Mouse (Mus musculus) thymus, postnatal 4 days (tissue): ENCODE measurements around the gene Olfr325.
"Not testable (repeated sequence)": the region's sequence is repeated elsewhere in the genome, so short reads cannot be mapped to it uniquely, and the experiment has no call there.

Experiments used
- DNase-seq: peaks from one replicate; pipeline ENCODE4 v3.0.0; 2021

The Olfr325 gene

GRCm38 (mm10) chr11:58577430-58577829 lies at the start of gene Olfr325:
Gene Olfr325, plus strand, starts transcription at chr11:58577730.
- DNase-seq, result no peak

- DNase-seq, result not testable (repeated sequence)
Observed at GRCm38 (mm10) chr11:58534736-58535135, 42.8 kb upstream of the Olfr325 start, which contains the start of gene Olfr330. Gene Olfr330, minus strand, starts transcription at chr11:58534836.

GRCm38 (mm10) chr11:58546322-58546721 lies 31.2 kb upstream of the Olfr325 start, which contains the start of gene Olfr329-ps:
Gene Olfr329-ps, minus strand, starts transcription at chr11:58546422.
- DNase-seq, result no peak

- no peak for DNase-seq
Observed at GRCm38 (mm10) chr11:58555536-58555935, 22.0 kb upstream of the Olfr325 start, which contains the start of gene Olfr328. Gene Olfr328, minus strand, starts transcription at chr11:58555636.

GRCm38 (mm10) chr11:58570405-58570804 lies 7.1 kb upstream of the Olfr325 start, which contains the start of gene Olfr224:
Gene Olfr224, minus strand, starts transcription at chr11:58570553.
- no peak for DNase-seq

GRCm38 (mm10) chr11:58578636-58579035 lies 1.1 kb downstream of the Olfr325 start:
- DNase-seq, result no peak

GRCm38 (mm10) chr11:58587898-58588348 lies 10.4 kb downstream of the Olfr325 start:
- DNase-seq, result peak; percentile 75

GRCm38 (mm10) chr11:58588620-58589250 lies 11.2 kb downstream of the Olfr325 start:
- no peak for DNase-seq

GRCm38 (mm10) chr11:58594814-58595213 lies 17.3 kb downstream of the Olfr325 start, which contains the start of gene Olfr324:
Gene Olfr324, plus strand, starts transcription at chr11:58595114.
- no peak for DNase-seq

GRCm38 (mm10) chr11:58597837-58598236 lies 20.3 kb downstream of the Olfr325 start:
- no peak for DNase-seq

- DNase-seq, result no peak
Observed at GRCm38 (mm10) chr11:58602062-58602461, 24.5 kb downstream of the Olfr325 start.

GRCm38 (mm10) chr11:58602800-58603560 lies 25.4 kb downstream of the Olfr325 start:
- DNase-seq, result no peak

- DNase-seq, result no peak
Observed at GRCm38 (mm10) chr11:58604688-58605087, 27.2 kb downstream of the Olfr325 start.

- DNase-seq, result no peak
Observed at GRCm38 (mm10) chr11:58605228-58605627, 27.7 kb downstream of the Olfr325 start.

- no peak for DNase-seq
Observed at GRCm38 (mm10) chr11:58606177-58606919, 28.8 kb downstream of the Olfr325 start.

- no peak for DNase-seq
Observed at GRCm38 (mm10) chr11:58607030-58607429, 29.5 kb downstream of the Olfr325 start.

- DNase-seq, result no peak
Observed at GRCm38 (mm10) chr11:58613359-58613758, 35.8 kb downstream of the Olfr325 start.

- DNase-seq, result no peak
Observed at GRCm38 (mm10) chr11:58614526-58614925, 37.0 kb downstream of the Olfr325 start.

GRCm38 (mm10) chr11:58615975-58616374 lies 38.4 kb downstream of the Olfr325 start, which contains the start of gene 2210407C18Rik:
Gene 2210407C18Rik, minus strand, starts transcription at chr11:58616075.
- DNase-seq, result no peak

- no peak for DNase-seq
Observed at GRCm38 (mm10) chr11:58618369-58618768, 40.8 kb downstream of the Olfr325 start.

- DNase-seq, result no peak
Observed at GRCm38 (mm10) chr11:58618793-58619192, 41.3 kb downstream of the Olfr325 start.

- DNase-seq, result no peak
Observed at GRCm38 (mm10) chr11:58626146-58626545, 48.6 kb downstream of the Olfr325 start.

GRCm38 (mm10) chr11:58630401-58630800 lies 52.9 kb downstream of the Olfr325 start, which contains the start of gene Olfr323:
Gene Olfr323, minus strand, starts transcription at chr11:58630501.
- no peak for DNase-seq
